Mouse (Mus musculus): ENCODE results near the gene Prpf31. TPM values are rescaled to one million over a fixed set of nuclear protein-coding genes. Genes with fewer than 3 reads are reported as not detected.

The Prpf31 gene
- total and polyA plus RNA-seq, 3 experiments = 146 to 334 (median 187) TPM

DNA sequence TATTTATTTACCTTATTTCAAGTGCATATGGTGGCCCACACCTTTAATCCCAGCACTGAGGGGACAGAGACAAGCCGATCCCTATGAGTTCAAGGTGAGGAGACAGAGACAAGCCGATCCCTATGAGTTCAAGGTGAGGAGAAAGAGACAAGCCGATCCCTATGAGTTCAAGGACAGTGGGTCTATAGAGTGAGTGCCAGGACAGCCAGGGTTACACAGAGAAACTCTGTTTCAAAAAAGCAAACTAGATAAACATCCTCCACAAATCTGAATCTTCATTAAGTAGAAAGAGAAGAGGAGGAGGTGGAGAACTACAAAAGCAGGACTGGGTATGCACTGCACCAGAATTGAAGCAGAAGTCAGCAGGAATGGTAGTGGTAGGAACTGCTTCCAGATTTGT lies 21.1 kb upstream of the Prpf31 start:
- no peak for DNase-seq (ENCODE audit: low read depth, low spot score)
- Histone ChIP-seq H3K79me2 (ENCODE audit: control insufficient read depth, insufficient read depth, low read length, poor library complexity) (no peaks in the 10 kb centered on the region), H3K27ac (ENCODE audit: control insufficient read depth, low read depth, low read length) (no peak overlapping the region), H3K9ac (ENCODE audit: control insufficient read depth, low read depth, low read length, poor library complexity, severe bottlenecking) (no peak overlapping the region), H3K36me3 (ENCODE audit: control insufficient read depth in 1 of 2, insufficient read depth in 2 of 2, low read length in 2 of 2) (no peaks in the 10 kb centered on the region), H3K4me3 (ENCODE audit: control insufficient read depth in 1 of 2, insufficient read depth in 1 of 2, low read depth in 2 of 2, low read length in 2 of 2) (no peak overlapping the region), H3K27me3 (ENCODE audit: control insufficient read depth in 1 of 2, insufficient read depth in 2 of 2, low read length in 2 of 2) (0 out of 4 replicates have a peak, but pooled peaks cover 0 to under 1% of the 10 kb centered on the region in 2 experiments), H3K9me3 (replicated peaks; ENCODE audit: insufficient read depth, low read length) (no peaks in the 10 kb centered on the region), H3K4me1 (ENCODE audit: control insufficient read depth in 1 of 2, insufficient read depth in 2 of 2, low read length in 2 of 2) (no peaks in the 10 kb centered on the region)
- TF ChIP-seq MAZ (IDR thresholded peaks at IDR 0.05; ENCODE audit: low read depth, low read length) (no peak), ZC3H11A (IDR thresholded peaks at IDR 0.05; ENCODE audit: low read depth, low read length) (no peak), GABPA (IDR thresholded peaks at IDR 0.05; ENCODE audit: low read depth, low read length) (no peak), ZMIZ1 (IDR thresholded peaks at IDR 0.05; ENCODE audit: low read depth, low read length) (no peak), MYB (IDR thresholded peaks at IDR 0.05; ENCODE audit: low read depth, low read length) (no peak), RAD21 (IDR thresholded peaks at IDR 0.05; ENCODE audit: low read depth, low read length) (no peak), JUND (IDR thresholded peaks at IDR 0.05; ENCODE audit: low read depth, low read length) (no peak), ZNF384 (IDR thresholded peaks at IDR 0.05; ENCODE audit: low read depth, low read length) (no peak)

DNA sequence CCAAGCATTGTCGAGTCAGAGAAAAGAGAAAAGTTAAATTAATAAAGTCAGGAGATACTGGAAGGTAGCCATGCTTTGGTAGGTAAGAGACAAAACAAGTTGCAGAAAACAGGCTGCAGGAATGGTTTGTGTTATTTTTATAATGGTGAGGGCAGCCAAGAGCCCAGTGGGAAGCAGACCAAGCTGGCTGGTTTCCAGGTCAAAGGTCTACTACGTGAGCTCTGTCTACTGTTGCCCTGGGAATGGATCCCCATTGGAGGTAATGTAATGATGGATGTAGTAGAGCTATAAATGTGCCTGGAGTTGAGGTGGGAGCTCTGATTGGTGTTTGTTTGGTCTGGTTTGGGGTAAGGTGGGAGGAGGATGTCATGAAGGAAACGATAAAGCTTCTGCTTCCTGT lies 20.7 kb upstream of the Prpf31 start:
- TF ChIP-seq GATA1 (IDR thresholded peaks at IDR 0.05; ENCODE audit: low read depth, low read length) (no peak), NRF1 (IDR thresholded peaks at IDR 0.05; ENCODE audit: insufficient read depth, low read depth, low read length, poor library complexity, severe bottlenecking) (no peak), USF2 (IDR thresholded peaks at IDR 0.05; ENCODE audit: borderline replicate concordance in 1 of 2, insufficient read depth in 1 of 2, low read depth in 1 of 2, low read length in 2 of 2) (no peak), ZNF384 (IDR thresholded peaks at IDR 0.05; ENCODE audit: low read depth, low read length) (no peak), POLR2AphosphoS5 (IDR thresholded peaks at IDR 0.05; ENCODE audit: borderline replicate concordance, low read depth, low read length) (no peak), NELFE (IDR thresholded peaks at IDR 0.05; ENCODE audit: low read depth, low read length) (no peak), KAT2A (conservative IDR thresholded peaks at IDR 0.05; ENCODE audit: low read depth, low read length) (no peak), TBP (IDR thresholded peaks at IDR 0.05; ENCODE audit: low read depth, low read length) (no peak), MXI1 (IDR thresholded peaks at IDR 0.05; ENCODE audit: low read depth, low read length) (no peak), POLR2AphosphoS2 (IDR thresholded peaks at IDR 0.05; ENCODE audit: low read length) (no peak), GABPA (IDR thresholded peaks at IDR 0.05; ENCODE audit: low read depth, low read length) (no peak), ZMIZ1 (IDR thresholded peaks at IDR 0.05; ENCODE audit: low read depth, low read length) (no peak), ZKSCAN1 (IDR thresholded peaks at IDR 0.05; ENCODE audit: low read depth, low read length) (no peak), SMC3 (IDR thresholded peaks at IDR 0.05; ENCODE audit: low read depth, low read length) (no peak), MEF2A (IDR thresholded peaks at IDR 0.05; ENCODE audit: extremely low read depth, insufficient replicate concordance, low read depth, low read length, poor library complexity, severe bottlenecking) (no peak)
- H3K4me1 ChIP-seq (ENCODE audit: control insufficient read depth in 1 of 2, insufficient read depth in 2 of 2, low read length in 2 of 2) = 0 out of 4 replicates have a peak, but pooled peaks cover 0 to under 1% of the 10 kb centered on the region in 2 experiments

More for the DNA sequence above, 20.7 kb upstream of the Prpf31 start:
- H3K9ac ChIP-seq (ENCODE audit: control insufficient read depth, low read depth, low read length, poor library complexity, severe bottlenecking) = no peak overlapping the region
- H3K27ac ChIP-seq (ENCODE audit: control insufficient read depth, low read depth, low read length) = no peak overlapping the region
- DNase-seq (ENCODE audit: low read depth, low spot score) = no peak
- H3K27me3 ChIP-seq (ENCODE audit: control insufficient read depth in 1 of 2, insufficient read depth in 2 of 2, low read length in 2 of 2) = no peaks in the 10 kb centered on the region
- H3K36me3 ChIP-seq (ENCODE audit: control insufficient read depth in 1 of 2, insufficient read depth in 2 of 2, low read length in 2 of 2) = no peaks in the 10 kb centered on the region
- H3K9me3 ChIP-seq (replicated peaks; ENCODE audit: insufficient read depth, low read length) = no peaks in the 10 kb centered on the region
- no peaks in the 10 kb centered on the region for H3K79me2 ChIP-seq (ENCODE audit: control insufficient read depth, insufficient read depth, low read length, poor library complexity)
- H3K4me3 ChIP-seq (ENCODE audit: control insufficient read depth in 1 of 2, insufficient read depth in 1 of 2, low read depth in 2 of 2, low read length in 2 of 2) = no peak overlapping the region

All from MEL (cell line).